Comparison of ENCODE assay signal across 22 mouse cellular contexts in the genomic region with DNA sequence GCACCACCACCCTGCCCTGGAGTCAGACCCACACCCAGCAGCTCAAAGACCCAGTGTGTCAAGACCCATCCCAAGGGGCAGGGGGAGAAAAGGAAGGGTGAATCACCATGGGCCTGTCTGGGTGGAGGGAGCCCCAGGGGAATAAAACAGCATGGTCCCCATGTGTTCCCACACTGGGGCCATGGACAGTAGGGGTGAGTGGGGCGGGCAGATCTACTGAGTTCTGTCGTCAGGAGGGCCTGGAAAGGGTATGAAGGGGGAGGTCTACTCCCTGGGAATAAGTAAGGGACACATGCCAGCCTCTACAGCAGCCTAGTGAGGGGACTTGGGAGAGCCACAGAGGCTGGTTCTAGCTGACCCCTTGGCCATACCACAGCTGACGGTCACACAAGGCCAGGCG. TPM values are rescaled to one million over a fixed set of nuclear protein-coding genes. Genes with fewer than 3 reads are reported as not detected.
DNase-seq lines count a peak whose midpoint lies in the region; ATAC-seq and TF ChIP-seq lines count a peak whose summit lies in the region.
"Had no signal": no experiment of that assay in that cellular context is flagged by ENCODE, and none has a peak within 500 bp of the region (broad histone marks: within the 10 kb centered on the region; RNA-seq: fewer than 3 reads in every experiment).

No protein-coding gene starts in this region.

- H3K27me3 ChIP-seq in hindbrain, embryonic 14.5 days (ENCODE audit: control insufficient read depth, insufficient read depth, low read length) = no peaks in the 10 kb centered on the region
- H3K27me3 ChIP-seq in hindbrain, embryonic 10.5 days (ENCODE audit: insufficient read depth, poor library complexity, severe bottlenecking) = no peaks in the 10 kb centered on the region
- no peaks in the 10 kb centered on the region for H3K27me3 ChIP-seq in lung, embryonic 14.5 days (ENCODE audit: insufficient read depth, low read length)
- H3K27me3 ChIP-seq: embryonic facial prominence, embryonic 13.5 days; heart, embryonic 15.5 days had no signal

- no peaks in the 10 kb centered on the region for H3K36me3 ChIP-seq in hindbrain, embryonic 14.5 days (replicated peaks; ENCODE audit: control insufficient read depth, insufficient read depth)
- peaks cover 2% of the 10 kb centered on the region; the same call in 1 of the 2 replicates for H3K36me3 ChIP-seq in hindbrain, embryonic 10.5 days
- no peaks in the 10 kb centered on the region for H3K36me3 ChIP-seq in lung, embryonic 14.5 days (ENCODE audit: insufficient read depth)
- H3K36me3 ChIP-seq: embryonic facial prominence, embryonic 13.5 days; G1E; heart, embryonic 15.5 days had no signal

- TF ChIP-seq CTCF in lung, embryonic 14.5 days (IDR thresholded peaks at IDR 0.05; ENCODE audit: low read depth) = no peak
- no peak for TF ChIP-seq CTCF in lung, adult 2 months (IDR thresholded peaks at IDR 0.05; ENCODE audit: insufficient read depth, low read length)

- no peak overlapping the region for H3K4me3 ChIP-seq in hindbrain, embryonic 14.5 days (replicated peaks; ENCODE audit: low read length)
- no peak overlapping the region for H3K4me3 ChIP-seq in hindbrain, embryonic 10.5 days
- no peak overlapping the region for H3K4me3 ChIP-seq in lung, embryonic 14.5 days (ENCODE audit: low read depth, low read length)
- H3K4me3 ChIP-seq in lung, adult 2 months (replicated peaks; ENCODE audit: extremely low read depth, low read depth, low read length) = no peak overlapping the region
- H3K4me3 ChIP-seq: embryonic facial prominence, embryonic 13.5 days; gastrocnemius, adult 2 months; heart, embryonic 15.5 days had no signal

- H3K9ac ChIP-seq in hindbrain, embryonic 14.5 days = no peak overlapping the region
- no peak overlapping the region for H3K9ac ChIP-seq in lung, embryonic 14.5 days
- H3K9ac ChIP-seq: heart, embryonic 15.5 days had no signal

- WGBS in hindbrain, embryonic 14.5 days = 82% methylated on average over 4 of the region's 4 CpGs
- 82% methylated on average over 4 of the region's 4 CpGs for WGBS in hindbrain, embryonic 10.5 days
- WGBS in lung, embryonic 14.5 days = 81% methylated on average over 4 of the region's 4 CpGs
- WGBS in lung, adult 2 months = 83% methylated on average over 4 of the region's 4 CpGs

- H3K27ac ChIP-seq in hindbrain, embryonic 14.5 days = no peak overlapping the region
- H3K27ac ChIP-seq in hindbrain, embryonic 10.5 days = no peak overlapping the region
- peak overlapping the region; percentile 94 for H3K27ac ChIP-seq in lung, embryonic 14.5 days (ENCODE audit: low read depth)
- H3K27ac ChIP-seq: gastrocnemius, adult 2 months had no signal

- no peak for TF ChIP-seq POLR2A in lung, adult 2 months (IDR thresholded peaks at IDR 0.05; ENCODE audit: borderline replicate concordance, extremely low read depth, low read depth, low read length)

- H3K9me3 ChIP-seq in hindbrain, embryonic 14.5 days (ENCODE audit: control insufficient read depth, low read length) = no peaks in the 10 kb centered on the region
- H3K9me3 ChIP-seq in hindbrain, embryonic 10.5 days = peaks cover 6% of the 10 kb centered on the region; the same call in 1 of the 2 replicates
- no peaks in the 10 kb centered on the region for H3K9me3 ChIP-seq in lung, embryonic 14.5 days (ENCODE audit: low read depth, low read length)
- H3K9me3 ChIP-seq: embryonic facial prominence, embryonic 13.5 days; heart, embryonic 15.5 days had no signal

- H3K4me2 ChIP-seq in hindbrain, embryonic 14.5 days (replicated peaks) = no peak overlapping the region
- no peak overlapping the region for H3K4me2 ChIP-seq in lung, embryonic 14.5 days
- H3K4me2 ChIP-seq: embryonic facial prominence, embryonic 13.5 days; heart, embryonic 15.5 days had no signal

- peak; percentile 37 for DNase-seq in adrenal gland, adult 2 months
- DNase-seq in adrenal gland, postnatal 25 days = no peak
- no peak for DNase-seq in hindbrain, embryonic 14.5 days (ENCODE audit: low spot score)
- DNase-seq in hindbrain, embryonic 10.5 days (ENCODE audit: low spot score) = no peak
- DNase-seq in lung, embryonic 14.5 days = no peak
- no peak for DNase-seq in lung, adult 2 months
- DNase-seq in lung, postnatal 10 days = peak; percentile 53
- DNase-seq in lung, postnatal 14 days = no peak
- DNase-seq: adrenal gland, postnatal 14 days; B cell, adult 2 months; cerebellum, adult 18-20 months; cerebellum, adult 9-11 months; cerebellum, postnatal 36 days; gastrocnemius, adult 2 months; gastrocnemius, postnatal 25 days; heart, postnatal 14 days had no signal

- peak; percentile 13; the same call in 1 of the 2 replicates for ATAC-seq in hindbrain, embryonic 14.5 days (ENCODE audit: low FRiP score)
- no peak for ATAC-seq in lung, embryonic 14.5 days (ENCODE audit: insufficient read depth)
- ATAC-seq: CD4-positive, CD25-positive, alpha-beta regulatory T cell, adult 4 months; forebrain, embryonic 14.5 days; hindbrain, embryonic 16.5 days had no signal

- H3K4me1 ChIP-seq in hindbrain, embryonic 14.5 days (replicated peaks; ENCODE audit: control insufficient read depth, insufficient read depth, low read length) = peaks cover 12% of the 10 kb centered on the region
- H3K4me1 ChIP-seq in hindbrain, embryonic 10.5 days (replicated peaks) = peaks cover 24% of the 10 kb centered on the region
- H3K4me1 ChIP-seq in lung, embryonic 14.5 days (ENCODE audit: insufficient read depth) = peaks cover 34% of the 10 kb centered on the region
- peaks cover 27% of the 10 kb centered on the region for H3K4me1 ChIP-seq in lung, adult 2 months (ENCODE audit: control insufficient read depth, insufficient read depth, low read length)

RNA-seq across cellular contexts. Expression of gene Kazn, which starts 57.6 kb away (rescaled TPM):
- 10 to 100 TPM; 19.1 to 22.6 TPM for total RNA-seq in adrenal gland, adult 2 months (2021)
- polyA plus RNA-seq in adrenal gland, adult 2 months (2012; rRNA removed) = 35.2 and 47.4 TPM in 2 replicates
- total RNA-seq in adrenal gland, postnatal 25 days (2021) = 32.8 and 35.8 TPM in 2 replicates
- polyA plus RNA-seq in hindbrain, embryonic 14.5 days (2014; fragmentation: Nextera tagmentation; extraction: Ambion mirVana) = 18.5 and 24.0 TPM in 2 replicates
- polyA plus RNA-seq in hindbrain, embryonic 10.5 days (2016; fragmentation: Nextera tagmentation; extraction: Ambion mirVana) = 11.4 and 14.3 TPM in 2 replicates
- 12.8 and 14.1 TPM in 2 replicates for polyA plus RNA-seq in lung, embryonic 14.5 days (2014; fragmentation: Nextera tagmentation; extraction: Ambion mirVana)
- 43.2 and 46.1 TPM in 2 replicates for polyA plus RNA-seq in lung, adult 2 months (2012; rRNA removed)
- polyA plus RNA-seq: CD4-positive, CD25-positive, alpha-beta regulatory T cell, adult 4 months; G1E had no signal

Comparison
In these comparisons a context has a peak if more than half of its experiments do, and no peak if none do; other contexts are left out.
1. DNase-seq: peak in adrenal gland, adult 2 months (single experiment) and lung, postnatal 10 days (single experiment); none in adrenal gland, postnatal 25 days (single experiment), hindbrain, embryonic 14.5 days (single experiment), hindbrain, embryonic 10.5 days (single experiment), lung, embryonic 14.5 days (single experiment), lung, adult 2 months (single experiment) and lung, postnatal 14 days (single experiment).